Mouse (Mus musculus): ENCODE data around the gene Theg. TPM values are rescaled to one million over a fixed set of nuclear protein-coding genes. Genes with fewer than 3 reads are reported as not detected.

Gene Theg
- polyA plus RNA-seq, 1 experiment from 2014 or later = not detected

- H3K4me3 ChIP-seq = no peak overlapping the region
- 40% methylated on average over 6 of the region's 6 CpGs for WGBS
- no peak overlapping the region for H3K9ac ChIP-seq
- H3K36me3 ChIP-seq = no peaks in the 10 kb centered on the region
- no peak overlapping the region for H3K4me2 ChIP-seq
- H3K27ac ChIP-seq (ENCODE audit: poor library complexity, severe bottlenecking) = no peak overlapping the region
- no peak for ATAC-seq (ENCODE audit: insufficient number of reproducible peaks, low FRiP score)
- peaks cover 28% of the 10 kb centered on the region for H3K27me3 ChIP-seq (replicated peaks)
- no peaks in the 10 kb centered on the region for H3K9me3 ChIP-seq (replicated peaks)
- H3K4me1 ChIP-seq (replicated peaks) = no peaks in the 10 kb centered on the region
These were observed 7.0 kb upstream of the Theg start for GRCm38 (mm10) chr10:79594111-79594510.

GRCm38 (mm10) chr10:79590702-79591101 lies 3.6 kb upstream of the Theg start:
- no peak overlapping the region for H3K9ac ChIP-seq
- H3K4me3 ChIP-seq = no peak overlapping the region
- no peaks in the 10 kb centered on the region for H3K36me3 ChIP-seq
- H3K4me1 ChIP-seq (replicated peaks) = no peaks in the 10 kb centered on the region
- no peak overlapping the region for H3K4me2 ChIP-seq
- H3K27me3 ChIP-seq (replicated peaks) = peaks cover 26% of the 10 kb centered on the region
- no peak for ATAC-seq (ENCODE audit: insufficient number of reproducible peaks, low FRiP score)
- H3K27ac ChIP-seq (ENCODE audit: poor library complexity, severe bottlenecking) = no peak overlapping the region
- no peaks in the 10 kb centered on the region for H3K9me3 ChIP-seq (replicated peaks)
- WGBS = 91% methylated on average over 1 of the region's 1 CpGs

- Histone ChIP-seq H3K9me3 (replicated peaks) (no peaks in the 10 kb centered on the region), H3K36me3 (no peaks in the 10 kb centered on the region), H3K4me3 (no peak overlapping the region), H3K27ac (ENCODE audit: poor library complexity, severe bottlenecking) (no peak overlapping the region), H3K4me2 (no peak overlapping the region), H3K9ac (no peak overlapping the region), H3K27me3 (replicated peaks) (peaks cover 27% of the 10 kb centered on the region; the same call in 1 of the 2 replicates), H3K4me1 (replicated peaks) (no peaks in the 10 kb centered on the region)
- WGBS = 61% methylated on average over 4 of the region's 4 CpGs
- no peak for ATAC-seq (ENCODE audit: insufficient number of reproducible peaks, low FRiP score)
These were observed 608 bp upstream of the Theg start for GRCm38 (mm10) chr10:79587752-79588126.

- H3K27ac ChIP-seq (ENCODE audit: poor library complexity, severe bottlenecking) = no peak overlapping the region
- H3K9ac ChIP-seq = no peak overlapping the region
- no peak overlapping the region for H3K4me3 ChIP-seq
- peaks cover 30% of the 10 kb centered on the region; the same call in 1 of the 2 replicates for H3K27me3 ChIP-seq (replicated peaks)
- ATAC-seq (ENCODE audit: insufficient number of reproducible peaks, low FRiP score) = no peak
- WGBS = 67% methylated on average over 8 of the region's 8 CpGs
- no peaks in the 10 kb centered on the region for H3K4me1 ChIP-seq (replicated peaks)
- no peak overlapping the region for H3K4me2 ChIP-seq
- no peaks in the 10 kb centered on the region for H3K9me3 ChIP-seq (replicated peaks)
- H3K36me3 ChIP-seq = no peaks in the 10 kb centered on the region
These were observed 888 bp downstream of the Theg start for GRCm38 (mm10) chr10:79586243-79586642.

GRCm38 (mm10) chr10:79585723-79586122 lies 1.4 kb downstream of the Theg start:
- Histone ChIP-seq H3K9me3 (replicated peaks) (no peaks in the 10 kb centered on the region), H3K4me1 (replicated peaks) (no peaks in the 10 kb centered on the region), H3K27ac (ENCODE audit: poor library complexity, severe bottlenecking) (no peak overlapping the region), H3K27me3 (replicated peaks) (peaks cover 30% of the 10 kb centered on the region; the same call in 1 of the 2 replicates), H3K4me3 (no peak overlapping the region), H3K36me3 (no peaks in the 10 kb centered on the region), H3K4me2 (no peak overlapping the region), H3K9ac (no peak overlapping the region)
- no peak for ATAC-seq (ENCODE audit: insufficient number of reproducible peaks, low FRiP score)
- 85% methylated on average over 5 of the region's 5 CpGs for WGBS

GRCm38 (mm10) chr10:79585136-79585535 lies 2.0 kb downstream of the Theg start:
- no peak for ATAC-seq (ENCODE audit: insufficient number of reproducible peaks, low FRiP score)
- no peak overlapping the region for H3K4me2 ChIP-seq
- H3K9me3 ChIP-seq (replicated peaks) = no peaks in the 10 kb centered on the region
- H3K36me3 ChIP-seq = no peaks in the 10 kb centered on the region
- H3K4me1 ChIP-seq (replicated peaks) = no peaks in the 10 kb centered on the region
- 87% methylated on average over 6 of the region's 6 CpGs for WGBS
- peaks cover 35% of the 10 kb centered on the region for H3K27me3 ChIP-seq (replicated peaks)
- H3K9ac ChIP-seq = no peak overlapping the region
- H3K27ac ChIP-seq (ENCODE audit: poor library complexity, severe bottlenecking) = no peak overlapping the region
- no peak overlapping the region for H3K4me3 ChIP-seq

- Histone ChIP-seq H3K9me3 (replicated peaks) (no peaks in the 10 kb centered on the region), H3K27me3 (replicated peaks) (peaks cover 41% of the 10 kb centered on the region), H3K27ac (ENCODE audit: poor library complexity, severe bottlenecking) (no peak overlapping the region), H3K36me3 (no peaks in the 10 kb centered on the region), H3K4me1 (replicated peaks) (no peaks in the 10 kb centered on the region), H3K4me2 (no peak overlapping the region), H3K9ac (no peak overlapping the region), H3K4me3 (no peak overlapping the region)
- WGBS = 73% methylated on average over 9 of the region's 9 CpGs
- ATAC-seq (ENCODE audit: insufficient number of reproducible peaks, low FRiP score) = no peak
These were observed 2.7 kb downstream of the Theg start for GRCm38 (mm10) chr10:79584426-79584825.

- H3K36me3 ChIP-seq = no peaks in the 10 kb centered on the region
- H3K27ac ChIP-seq (ENCODE audit: poor library complexity, severe bottlenecking) = no peak overlapping the region
- no peak for ATAC-seq (ENCODE audit: insufficient number of reproducible peaks, low FRiP score)
- H3K9ac ChIP-seq = no peak overlapping the region
- WGBS = 52% methylated on average over 7 of the region's 7 CpGs
- no peak overlapping the region for H3K4me3 ChIP-seq
- no peaks in the 10 kb centered on the region for H3K9me3 ChIP-seq (replicated peaks)
- H3K27me3 ChIP-seq (replicated peaks) = peaks cover 45% of the 10 kb centered on the region
- H3K4me1 ChIP-seq (replicated peaks) = no peaks in the 10 kb centered on the region
- H3K4me2 ChIP-seq = no peak overlapping the region
These were observed 3.1 kb downstream of the Theg start for GRCm38 (mm10) chr10:79584021-79584420.

- no peak overlapping the region for H3K4me3 ChIP-seq
- WGBS = 88% methylated on average over 8 of the region's 8 CpGs
- H3K9ac ChIP-seq = no peak overlapping the region
- no peak overlapping the region for H3K27ac ChIP-seq (ENCODE audit: poor library complexity, severe bottlenecking)
- no peak overlapping the region for H3K4me2 ChIP-seq
- no peaks in the 10 kb centered on the region for H3K36me3 ChIP-seq
- ATAC-seq (ENCODE audit: insufficient number of reproducible peaks, low FRiP score) = no peak
- H3K27me3 ChIP-seq (replicated peaks) = peaks cover 36% of the 10 kb centered on the region
- H3K4me1 ChIP-seq (replicated peaks) = no peaks in the 10 kb centered on the region
- H3K9me3 ChIP-seq (replicated peaks) = 0 out of 2 replicates have a peak, but pooled peaks cover 3% of the 10 kb centered on the region
These were observed 5.6 kb downstream of the Theg start for GRCm38 (mm10) chr10:79581501-79581900.

GRCm38 (mm10) chr10:79580811-79581210 lies 6.3 kb downstream of the Theg start:
- 41% methylated on average over 6 of the region's 6 CpGs for WGBS
- no peak for ATAC-seq (ENCODE audit: insufficient number of reproducible peaks, low FRiP score)
- no peak overlapping the region for H3K27ac ChIP-seq (ENCODE audit: poor library complexity, severe bottlenecking)
- no peak overlapping the region for H3K4me2 ChIP-seq
- H3K9ac ChIP-seq = no peak overlapping the region
- H3K36me3 ChIP-seq = no peaks in the 10 kb centered on the region
- H3K4me3 ChIP-seq = no peak overlapping the region
- 0 out of 2 replicates have a peak, but pooled peaks cover 3% of the 10 kb centered on the region for H3K9me3 ChIP-seq (replicated peaks)
- no peaks in the 10 kb centered on the region for H3K4me1 ChIP-seq (replicated peaks)
- peaks cover 32% of the 10 kb centered on the region for H3K27me3 ChIP-seq (replicated peaks)

- no peak overlapping the region for H3K4me2 ChIP-seq
- H3K27ac ChIP-seq (ENCODE audit: poor library complexity, severe bottlenecking) = no peak overlapping the region
- ATAC-seq (ENCODE audit: insufficient number of reproducible peaks, low FRiP score) = no peak
- 70% methylated on average over 7 of the region's 7 CpGs for WGBS
- no peak overlapping the region for H3K4me3 ChIP-seq
- H3K36me3 ChIP-seq = no peaks in the 10 kb centered on the region
- H3K9ac ChIP-seq = no peak overlapping the region
- no peaks in the 10 kb centered on the region for H3K4me1 ChIP-seq (replicated peaks)
- H3K9me3 ChIP-seq (replicated peaks) = 0 out of 2 replicates have a peak, but pooled peaks cover 3% of the 10 kb centered on the region
- peaks cover 32% of the 10 kb centered on the region for H3K27me3 ChIP-seq (replicated peaks)
These were observed 6.8 kb downstream of the Theg start for GRCm38 (mm10) chr10:79580356-79580755.

- H3K9ac ChIP-seq = no peak overlapping the region
- H3K4me1 ChIP-seq (replicated peaks) = no peaks in the 10 kb centered on the region
- H3K27ac ChIP-seq (ENCODE audit: poor library complexity, severe bottlenecking) = no peak overlapping the region
- WGBS = 75% methylated on average over 12 of the region's 12 CpGs
- H3K9me3 ChIP-seq (replicated peaks) = 0 out of 2 replicates have a peak, but pooled peaks cover 3% of the 10 kb centered on the region
- H3K36me3 ChIP-seq = no peaks in the 10 kb centered on the region
- H3K4me2 ChIP-seq = no peak overlapping the region
- H3K4me3 ChIP-seq = no peak overlapping the region
- H3K27me3 ChIP-seq (replicated peaks) = peaks cover 32% of the 10 kb centered on the region
- ATAC-seq (ENCODE audit: insufficient number of reproducible peaks, low FRiP score) = no peak
These were observed 7.3 kb downstream of the Theg start for GRCm38 (mm10) chr10:79579781-79580180.
